Mouse (Mus musculus) lung, adult 2 months (tissue): ENCODE measurements around the gene Dhrs13. TPM values are rescaled to one million over a fixed set of nuclear protein-coding genes. Genes with fewer than 3 reads are reported as not detected.
"Not testable (repeated sequence)": the region's sequence is repeated elsewhere in the genome, so short reads cannot be mapped to it uniquely, and the experiment has no call there.

ENCODE experiments used
- DNase-seq: peaks from one replicate; pipeline ENCODE4 v3.0.0; 2022
- H3K4me1 ChIP-seq: fragments of 200-500 bp; 2 replicates; pipeline ENCODE4 v1.6.1; 2011; ENCODE audit warnings: low read length; ENCODE audit not compliant: control insufficient read depth, insufficient read depth
- H3K4me3 ChIP-seq: fragments of 200-500 bp; replicated peaks from 2 replicates; pipeline ENCODE3; 2011; ENCODE audit warnings: low read depth, mild to moderate bottlenecking, control low read depth, low read length; ENCODE audit errors: extremely low read depth
- CTCF ChIP-seq: fragments of 200-500 bp; IDR thresholded peaks from 2 replicates; pipeline ENCODE4 v1.5.1; 2011; ENCODE audit warnings: mild to moderate bottlenecking, low read length, control low read depth; ENCODE audit not compliant: insufficient read depth
- POLR2A ChIP-seq: fragments of 200-500 bp; IDR thresholded peaks from 2 replicates; pipeline ENCODE4 v1.6.1; 2011; ENCODE audit warnings: low read depth, mild to moderate bottlenecking, control low read depth, low read length, borderline replicate concordance; ENCODE audit errors: extremely low read depth
- WGBS: fragments of 180-500 bp; shearing (Covaris S2); methylation state at CpG from one replicate; pipeline ENCODE4 v1.1.7; 2018; 5-methylcytosine and 5-hydroxymethylcytosine counted together
- polyA plus RNA-seq: library from polyadenylated mRNA; depleted of rRNA; stranded (reverse); fragments of >200 nt; gene quantifications from 2 replicates; pipeline ENCODE4 v1.2.3, GENCODE M21; 2012

Gene Dhrs13
- polyA plus RNA-seq, 1 experiment, result 7.9 TPM

- DNase-seq, result peak; percentile 64
- peak within 1 kb of the TSS; percentile 86 for H3K4me3 ChIP-seq
- TF ChIP-seq POLR2A, result 0 out of 2 replicates have a peak, but pooled peaks have one; percentile 6
- TF ChIP-seq CTCF, result no peak
- peaks cover 4% of the 10 kb centered on the region for H3K4me1 ChIP-seq
- WGBS, result 4% methylated on average over 55 of the region's 55 CpGs
These were observed 6.0 kb downstream of the Dhrs13 start, which contains the start of gene Flot2 for GRCm38 (mm10) chr11:78037831-78038752. TSS of gene Flot2 (plus strand) at chr11:78037931.

- H3K4me3 ChIP-seq, result no peak overlapping the region
- peaks cover 11% of the 10 kb centered on the region for H3K4me1 ChIP-seq
- TF ChIP-seq POLR2A, result no peak
- TF ChIP-seq CTCF, result no peak
- no peak for DNase-seq
- 53% methylated on average over 2 of the region's 2 CpGs for WGBS
These were observed 8.8 kb downstream of the Dhrs13 start for GRCm38 (mm10) chr11:78040878-78041277.

GRCm38 (mm10) chr11:78042290-78042870 lies 10.3 kb downstream of the Dhrs13 start:
- H3K4me1 ChIP-seq, H3K4me3 ChIP-seq, DNase-seq: not testable (repeated sequence)
- WGBS, result 93% methylated on average over 4 of the region's 4 CpGs

- TF ChIP-seq POLR2A, result no peak
- TF ChIP-seq CTCF, result no peak
- H3K4me3 ChIP-seq, result no peak overlapping the region
- 17% methylated on average over 5 of the region's 5 CpGs for WGBS
- peak; percentile 75 for DNase-seq
- H3K4me1 ChIP-seq, result peaks cover 10% of the 10 kb centered on the region
These were observed 12.7 kb downstream of the Dhrs13 start for GRCm38 (mm10) chr11:78044758-78045251.

- 89% methylated on average over 4 of the region's 4 CpGs for WGBS
- not testable (repeated sequence) for H3K4me3 ChIP-seq, DNase-seq
These were observed 16.6 kb downstream of the Dhrs13 start for GRCm38 (mm10) chr11:78048637-78049036.

GRCm38 (mm10) chr11:78053078-78053477 lies 21.0 kb downstream of the Dhrs13 start:
- 65% methylated on average over 8 of the region's 8 CpGs for WGBS
- DNase-seq, result no peak
- H3K4me1 ChIP-seq, result peaks cover 5% of the 10 kb centered on the region; the same call in 1 of the 2 replicates
- TF ChIP-seq POLR2A, result no peak
- no peak for TF ChIP-seq CTCF
- no peak overlapping the region for H3K4me3 ChIP-seq

More at GRCm38 (mm10) chr11:78048637-78049036, 16.6 kb downstream of the Dhrs13 start:
- H3K4me1 ChIP-seq, result peaks cover 15% of the 10 kb centered on the region

DNA sequence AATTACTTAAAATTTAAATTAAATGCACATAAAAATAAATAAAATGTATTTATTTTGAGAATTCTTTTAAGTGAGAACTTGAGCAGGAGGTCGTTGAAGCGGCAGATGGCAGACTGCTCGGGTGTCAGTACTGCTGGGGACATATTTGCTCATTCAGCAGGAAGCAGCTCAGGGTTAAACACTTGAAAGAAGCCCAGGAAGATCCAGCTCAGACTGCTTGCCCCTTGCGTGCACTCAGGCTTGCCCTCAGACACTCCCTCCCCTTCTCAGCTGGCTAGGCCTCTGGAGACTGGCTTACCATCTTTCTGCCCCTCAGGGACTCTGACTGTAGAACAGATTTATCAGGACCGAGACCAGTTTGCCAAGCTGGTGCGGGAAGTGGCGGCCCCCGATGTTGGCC lies 24.9 kb downstream of the Dhrs13 start:
- DNase-seq, result no peak
- H3K4me1 ChIP-seq, result peaks cover 5% of the 10 kb centered on the region; the same call in 1 of the 2 replicates
- no peak overlapping the region for H3K4me3 ChIP-seq
- WGBS, result 65% methylated on average over 8 of the region's 8 CpGs
- TF ChIP-seq CTCF (no peak), POLR2A (no peak)

GRCm38 (mm10) chr11:78059833-78060757 lies 28.0 kb downstream of the Dhrs13 start:
- no peak for TF ChIP-seq POLR2A
- TF ChIP-seq CTCF, result peak; percentile 97
- no peaks in the 10 kb centered on the region for H3K4me1 ChIP-seq
- DNase-seq, result peak; percentile 56
- no peak overlapping the region for H3K4me3 ChIP-seq
- 38% methylated on average over 9 of the region's 9 CpGs for WGBS

DNA sequence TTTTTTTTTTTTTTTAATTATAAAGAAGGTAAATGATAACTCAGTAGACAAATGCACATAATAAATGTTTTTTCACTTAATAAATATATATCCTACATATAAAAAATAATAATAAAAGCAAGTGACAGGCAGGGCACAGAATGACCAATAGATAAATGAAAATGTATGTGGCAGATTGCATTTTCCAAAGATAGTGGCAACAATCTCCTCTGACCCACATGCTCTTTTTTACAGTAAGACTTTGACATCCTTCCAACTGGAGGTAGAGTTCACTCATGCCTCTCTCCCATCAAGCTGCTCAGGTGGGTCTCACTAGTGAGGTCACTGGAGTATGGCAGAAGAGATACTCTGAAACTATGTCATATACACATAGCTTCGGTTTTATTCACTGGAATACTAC lies 30.5 kb downstream of the Dhrs13 start:
- Histone ChIP-seq H3K4me3 (no peak overlapping the region), H3K4me1 (no peaks in the 10 kb centered on the region)
- 71% methylated on average over 1 of the region's 1 CpGs for WGBS
- TF ChIP-seq POLR2A (no peak), CTCF (no peak)
- DNase-seq, result no peak
